In genomic region chrX:169794421-169794820, GRCm38 (mm10) we compare ENCODE assay signal across 19 mouse cellular contexts. TPM values are rescaled to one million over a fixed set of nuclear protein-coding genes. Genes with fewer than 3 reads are reported as not detected.
DNase-seq lines count a peak whose midpoint lies in the region.
"Had no signal": no experiment of that assay in that cellular context is flagged by ENCODE, and none has a peak within 500 bp of the region (broad histone marks: within the 10 kb centered on the region; RNA-seq: fewer than 3 reads in every experiment).

No protein-coding gene starts in this region.

- peak; percentile 12 for DNase-seq in gastrocnemius, postnatal 25 days
- no peak for DNase-seq in gastrocnemius, postnatal 14 days
- DNase-seq in adrenal gland, adult 18-20 months (ENCODE audit: low spot score in 2 of 2), result peak; percentile 24 to 25
- DNase-seq in adrenal gland, postnatal 36 days, result peak; percentile 26 to 51
- DNase-seq in T-cell, adult 2 months (ENCODE audit: low spot score), result no peak
- DNase-seq in cerebellum, adult 11 months, result no peak
- no peak for DNase-seq in spleen, postnatal 36 days (ENCODE audit: low spot score in 2 of 2)
- DNase-seq: cerebellum, postnatal 10 days; layer of hippocampus, postnatal 36 days; liver, embryonic 13.5 days; midbrain, embryonic 14.5 days; retina, postnatal 1 day; thymus, postnatal 36 days had no signal

- intact Hi-C loops in gastrocnemius, postnatal 14 days (cut with DNase I; ENCODE audit: low total_unique reads), result no loop called here

RNA-seq across cellular contexts. Expression of gene 4933400A11Rik, which starts 15.0 kb away (rescaled TPM):
- total RNA-seq in gastrocnemius, postnatal 25 days (2021), result not detected
- total RNA-seq in gastrocnemius, postnatal 14 days (2021), result not detected
- total RNA-seq in adrenal gland, adult 18-20 months (2021), result not detected
- not detected for total RNA-seq in adrenal gland, postnatal 36 days (2021)
- total RNA-seq: gastrocnemius, adult 2 months; heart, adult 2 months; heart, postnatal 25 days; layer of hippocampus, adult 8-10 months; layer of hippocampus, postnatal 36 days; left cerebral cortex, postnatal 25 days; megakaryocyte, adult 5-6 weeks had no signal

Comparison
In these comparisons a context has a peak if more than half of its experiments do, and no peak if none do; other contexts are left out.
1. DNase-seq: peak in gastrocnemius, postnatal 25 days (single experiment), adrenal gland, adult 18-20 months (2 of 2) and adrenal gland, postnatal 36 days (2 of 2); none in gastrocnemius, postnatal 14 days (single experiment), T-cell, adult 2 months (single experiment), cerebellum, adult 11 months (single experiment) and spleen, postnatal 36 days (0 of 2).